Mouse (Mus musculus) thymus, adult 2 months (tissue): Measurements from ENCODE around the gene Rhox2a.
"Not testable (repeated sequence)": the region's sequence is repeated elsewhere in the genome, so short reads cannot be mapped to it uniquely, and the experiment has no call there.

Source experiments
- CTCF ChIP-seq: fragments of 200-500 bp; IDR thresholded peaks from 2 replicates; pipeline ENCODE4 v1.5.1; 2012; ENCODE audit warnings: mild to moderate bottlenecking, control low read depth, low read length, moderate library complexity, borderline replicate concordance; ENCODE audit not compliant: control insufficient read depth, poor library complexity, insufficient read depth; ENCODE audit errors: extremely low read depth
- POLR2A ChIP-seq: fragments of 200-500 bp; IDR thresholded peaks from 2 replicates; pipeline ENCODE4 v1.6.1; 2012; ENCODE audit warnings: mild to moderate bottlenecking, low read length, control low read depth, moderate library complexity; ENCODE audit not compliant: control insufficient read depth, poor library complexity, insufficient read depth; ENCODE audit errors: extremely low read depth

GRCm38 (mm10) chrX:37249619-37250018 lies 4.8 kb downstream of the Rhox2a start, which contains the start of gene Rhox3a:
- TF ChIP-seq CTCF, POLR2A: not testable (repeated sequence)
